Mouse (Mus musculus) forebrain, embryonic 15.5 days (tissue): ENCODE measurements at regions not wholly inside any gene's neighbourhood (a gene's known extent, or its start where the extent isn't known, plus 50 kb on each side); places are given as distances from the start of the nearest gene placed in this dataset.

Experiments used
- ATAC-seq: fragments of 200-750 bp; cut with Nextera tagmentation; replicated peaks from 2 replicates; pipeline ENCODE4 v1.8.0; 2017; ENCODE audit warnings: mild to moderate bottlenecking, moderate TSS enrichment, moderate library complexity
- H3K27ac ChIP-seq: fragments of 300-500 bp; sonication (generic); replicated peaks from 2 replicates; pipeline ENCODE4 v1.5.1; 2015; ENCODE audit warnings: mild to moderate bottlenecking, inconsistent platforms
- H3K27me3 ChIP-seq: fragments of 300-500 bp; sonication (generic); 2 replicates; pipeline ENCODE4 v1.6.1; 2015; ENCODE audit warnings: inconsistent platforms
- H3K36me3 ChIP-seq: fragments of 300-500 bp; sonication (generic); 2 replicates; pipeline ENCODE4 v1.6.1; 2015; ENCODE audit warnings: mild to moderate bottlenecking, inconsistent platforms
- H3K4me1 ChIP-seq: fragments of 300-500 bp; sonication (generic); 2 replicates; pipeline ENCODE4 v1.6.1; 2015; ENCODE audit warnings: inconsistent platforms
- H3K4me2 ChIP-seq: fragments of 300-500 bp; sonication (generic); replicated peaks from 2 replicates; pipeline ENCODE4 v1.6.1; 2015; ENCODE audit warnings: mild to moderate bottlenecking, inconsistent platforms
- H3K4me3 ChIP-seq: fragments of 300-500 bp; sonication (generic); 2 replicates; pipeline ENCODE4 v1.5.1; 2015; ENCODE audit warnings: mild to moderate bottlenecking, inconsistent platforms
- H3K9ac ChIP-seq: fragments of 300-500 bp; sonication (generic); replicated peaks from 2 replicates; pipeline ENCODE4 v1.6.1; 2015; ENCODE audit warnings: mild to moderate bottlenecking, inconsistent platforms
- H3K9me3 ChIP-seq: fragments of 300-500 bp; sonication (generic); 2 replicates; pipeline ENCODE4 v1.6.1; 2016; ENCODE audit warnings: inconsistent platforms
- WGBS: fragments of 180-500 bp; shearing (Covaris S2); methylation state at CpG from one replicate; pipeline ENCODE4 v1.1.7; 2015; ENCODE audit warnings: mixed read lengths; 5-methylcytosine and 5-hydroxymethylcytosine counted together

- Histone ChIP-seq H3K27ac (no peak overlapping the region), H3K9ac (no peak overlapping the region), H3K4me3 (no peak overlapping the region), H3K4me2 (no peak overlapping the region), H3K4me1 (peaks cover 3% of the 10 kb centered on the region; the same call in 1 of the 2 replicates), H3K27me3 (no peaks in the 10 kb centered on the region), H3K9me3 (no peaks in the 10 kb centered on the region), H3K36me3 (no peaks in the 10 kb centered on the region)
- peak; percentile 51 for ATAC-seq
- WGBS = 3% methylated on average over 1 of the region's 1 CpGs
Measured at GRCm38 (mm10) chr7:77632656-77633055, 1105.2 kb downstream of the Ntrk3 start.

DNA sequence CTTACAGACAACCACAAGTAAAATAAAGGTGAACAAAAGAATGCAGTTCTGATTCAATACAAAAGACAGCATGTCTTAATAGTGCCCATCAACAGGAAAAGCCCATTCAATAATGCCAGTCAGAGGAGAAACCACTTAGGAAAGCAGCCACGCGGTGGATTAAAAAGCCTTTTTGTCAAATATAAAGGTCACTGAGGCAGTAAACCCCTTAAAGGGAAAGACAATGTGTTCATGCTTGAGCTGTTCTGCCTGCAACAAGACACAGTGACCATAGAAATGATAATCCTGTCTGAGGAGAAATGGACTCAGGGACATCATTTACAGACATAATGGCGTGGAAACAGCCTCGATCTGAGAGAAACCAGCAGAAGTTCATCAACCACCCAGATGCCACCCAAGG lies 1114.3 kb downstream of the Ntrk3 start:
- no peak overlapping the region for H3K27ac ChIP-seq
- H3K4me2 ChIP-seq = no peak overlapping the region
- H3K27me3 ChIP-seq = no peaks in the 10 kb centered on the region
- H3K36me3 ChIP-seq = no peaks in the 10 kb centered on the region
- 6% methylated on average over 4 of the region's 4 CpGs for WGBS
- H3K9ac ChIP-seq = no peak overlapping the region
- ATAC-seq = no peak
- H3K4me3 ChIP-seq = no peak overlapping the region
- H3K4me1 ChIP-seq = peaks cover 8% of the 10 kb centered on the region
- no peaks in the 10 kb centered on the region for H3K9me3 ChIP-seq

- H3K27me3 ChIP-seq = no peaks in the 10 kb centered on the region
- H3K4me3 ChIP-seq = no peak overlapping the region
- peaks cover 8% of the 10 kb centered on the region for H3K4me1 ChIP-seq
- ATAC-seq = no peak
- no peaks in the 10 kb centered on the region for H3K9me3 ChIP-seq
- no peaks in the 10 kb centered on the region for H3K36me3 ChIP-seq
- H3K4me2 ChIP-seq = no peak overlapping the region
- H3K27ac ChIP-seq = no peak overlapping the region
- H3K9ac ChIP-seq = no peak overlapping the region
Measured at GRCm38 (mm10) chr7:77622934-77623333, 1114.9 kb downstream of the Ntrk3 start.

- Histone ChIP-seq H3K4me2 (no peak overlapping the region), H3K9me3 (no peaks in the 10 kb centered on the region), H3K27me3 (no peaks in the 10 kb centered on the region), H3K4me1 (no peaks in the 10 kb centered on the region), H3K4me3 (no peak overlapping the region), H3K9ac (no peak overlapping the region), H3K27ac (no peak overlapping the region), H3K36me3 (no peaks in the 10 kb centered on the region)
- ATAC-seq = no peak
- 73% methylated on average over 1 of the region's 1 CpGs for WGBS
Measured at GRCm38 (mm10) chr7:77572872-77573271, 1164.9 kb downstream of the Ntrk3 start.

DNA sequence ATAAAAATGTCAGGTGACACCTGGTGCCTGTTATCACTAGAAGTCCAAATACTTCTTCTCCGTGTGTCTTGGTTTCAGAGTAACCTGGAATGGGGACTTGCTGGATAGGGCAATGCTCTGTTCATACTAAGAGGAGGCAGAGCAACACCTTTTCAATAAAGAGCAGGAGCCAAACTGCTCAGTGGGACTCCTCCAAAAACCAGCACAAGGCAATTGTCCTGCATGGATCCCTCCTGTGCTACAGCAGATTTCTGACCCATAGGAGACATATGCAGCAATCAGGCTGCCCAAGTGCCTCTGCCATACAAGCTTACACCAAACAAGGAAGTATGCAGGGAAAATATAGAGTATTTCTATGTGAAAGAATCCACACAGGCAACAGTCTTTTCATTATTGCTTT lies 1178.7 kb downstream of the Ntrk3 start:
- no peak for ATAC-seq
- Histone ChIP-seq H3K36me3 (no peaks in the 10 kb centered on the region), H3K9ac (no peak overlapping the region), H3K9me3 (no peaks in the 10 kb centered on the region), H3K4me1 (no peaks in the 10 kb centered on the region), H3K4me3 (no peak overlapping the region), H3K27me3 (no peaks in the 10 kb centered on the region), H3K27ac (no peak overlapping the region), H3K4me2 (no peak overlapping the region)
- 80% methylated on average over 1 of the region's 1 CpGs for WGBS

DNA sequence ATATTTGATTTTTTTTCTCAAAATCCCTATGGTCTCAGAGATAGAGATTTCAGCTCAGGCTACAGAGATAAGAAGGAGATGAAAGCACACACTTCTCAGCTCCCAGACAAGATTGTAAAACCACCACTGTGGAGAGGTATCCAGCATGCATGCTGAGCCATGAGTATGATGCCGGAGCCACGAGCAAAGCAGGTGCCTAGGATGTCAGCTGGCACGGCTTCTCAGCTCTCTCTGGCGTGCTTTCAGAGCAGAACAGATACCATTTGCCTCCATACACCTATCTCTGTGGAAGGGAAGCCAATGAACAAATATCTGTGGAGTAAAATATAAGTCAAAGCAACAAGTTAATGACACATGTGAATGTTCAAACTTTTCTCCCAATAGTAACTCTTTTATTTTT lies 1179.3 kb downstream of the Ntrk3 start:
- no peak overlapping the region for H3K9ac ChIP-seq
- no peaks in the 10 kb centered on the region for H3K27me3 ChIP-seq
- no peak overlapping the region for H3K27ac ChIP-seq
- 69% methylated on average over 4 of the region's 4 CpGs for WGBS
- no peak overlapping the region for H3K4me2 ChIP-seq
- H3K4me3 ChIP-seq = no peak overlapping the region
- no peaks in the 10 kb centered on the region for H3K4me1 ChIP-seq
- H3K9me3 ChIP-seq = no peaks in the 10 kb centered on the region
- H3K36me3 ChIP-seq = no peaks in the 10 kb centered on the region
- ATAC-seq = no peak

GRCm38 (mm10) chr7:77536890-77537289 lies 1200.9 kb downstream of the Ntrk3 start:
- Histone ChIP-seq H3K9me3 (no peaks in the 10 kb centered on the region), H3K4me1 (peaks cover 5% of the 10 kb centered on the region; the same call in 1 of the 2 replicates), H3K27me3 (no peaks in the 10 kb centered on the region), H3K27ac (no peak overlapping the region), H3K4me3 (no peak overlapping the region), H3K9ac (no peak overlapping the region), H3K36me3 (no peaks in the 10 kb centered on the region), H3K4me2 (no peak overlapping the region)
- 27% methylated on average over 5 of the region's 5 CpGs for WGBS
- ATAC-seq = no peak

DNA sequence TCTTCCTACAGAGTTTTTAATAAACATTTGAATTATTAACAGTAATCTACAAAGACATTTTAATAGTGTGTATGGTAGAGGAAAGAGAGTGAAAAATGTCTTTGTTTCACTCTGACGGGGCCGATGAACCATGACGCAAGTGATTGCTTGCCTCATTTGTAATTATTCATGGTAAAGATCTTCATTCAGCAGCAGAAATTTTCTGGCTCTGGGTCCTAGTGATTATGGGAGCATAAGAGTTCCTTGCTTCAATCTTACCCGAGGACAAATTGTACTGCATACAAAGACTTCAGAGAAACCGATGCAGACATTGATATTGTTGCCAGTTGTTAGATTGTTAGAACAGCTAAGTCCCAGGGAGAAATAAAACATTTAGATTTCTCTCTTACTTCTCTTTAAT lies 1209.9 kb downstream of the Ntrk3 start:
- Histone ChIP-seq H3K9ac (no peak overlapping the region), H3K4me3 (no peak overlapping the region), H3K9me3 (no peaks in the 10 kb centered on the region), H3K27me3 (no peaks in the 10 kb centered on the region), H3K4me1 (no peaks in the 10 kb centered on the region), H3K36me3 (no peaks in the 10 kb centered on the region), H3K27ac (no peak overlapping the region), H3K4me2 (no peak overlapping the region)
- 34% methylated on average over 5 of the region's 5 CpGs for WGBS
- ATAC-seq = no peak

DNA sequence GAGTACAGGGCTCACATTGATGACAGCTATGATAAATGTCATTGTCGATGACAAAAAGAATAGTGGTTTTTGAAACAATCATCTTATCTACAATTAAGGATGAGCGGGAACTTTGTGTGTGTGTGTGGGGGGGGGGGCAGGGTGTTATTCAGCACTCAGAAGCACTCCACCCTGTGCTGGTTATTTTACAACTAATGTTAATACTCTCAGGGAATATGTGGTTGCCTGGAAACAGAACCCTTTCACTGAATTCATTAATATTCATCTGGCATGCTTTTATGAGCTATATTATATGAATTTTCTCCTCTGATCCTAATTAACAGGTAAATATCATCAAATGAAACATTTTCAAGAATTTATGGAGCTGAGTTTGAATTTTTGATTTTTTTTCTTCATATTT lies 1228.2 kb downstream of the Ntrk3 start:
- H3K27me3 ChIP-seq = no peaks in the 10 kb centered on the region
- H3K4me3 ChIP-seq = no peak overlapping the region
- no peaks in the 10 kb centered on the region for H3K4me1 ChIP-seq
- H3K9me3 ChIP-seq = no peaks in the 10 kb centered on the region
- no peak overlapping the region for H3K9ac ChIP-seq
- no peak overlapping the region for H3K4me2 ChIP-seq
- H3K36me3 ChIP-seq = no peaks in the 10 kb centered on the region
- no peak overlapping the region for H3K27ac ChIP-seq
- 78% methylated on average over 2 of the region's 2 CpGs for WGBS
- ATAC-seq = no peak

DNA sequence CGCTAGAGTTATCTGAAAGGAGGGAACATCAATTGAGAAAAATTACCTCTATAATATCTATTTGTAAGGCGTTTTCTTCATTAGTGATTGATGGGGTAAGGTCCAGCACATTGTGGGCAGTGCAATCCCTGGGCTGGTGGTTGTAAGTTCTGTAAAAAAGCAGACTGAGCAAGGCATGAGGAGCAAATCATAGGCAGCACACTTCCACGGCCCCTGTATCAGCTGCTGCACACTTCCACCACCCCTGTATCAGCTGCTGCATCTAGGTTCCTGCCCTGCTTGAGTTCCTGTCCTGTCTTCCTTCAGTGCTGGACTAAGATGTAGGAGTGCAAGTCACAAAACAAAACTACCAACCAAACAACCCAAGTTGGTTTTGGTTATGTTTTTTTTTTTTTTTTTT lies 1230.2 kb downstream of the Ntrk3 start:
- no peaks in the 10 kb centered on the region for H3K9me3 ChIP-seq
- H3K27ac ChIP-seq = no peak overlapping the region
- 86% methylated on average over 3 of the region's 3 CpGs for WGBS
- no peaks in the 10 kb centered on the region for H3K36me3 ChIP-seq
- H3K4me3 ChIP-seq = no peak overlapping the region
- ATAC-seq = no peak
- H3K4me1 ChIP-seq = no peaks in the 10 kb centered on the region
- H3K27me3 ChIP-seq = no peaks in the 10 kb centered on the region
- H3K9ac ChIP-seq = no peak overlapping the region
- no peak overlapping the region for H3K4me2 ChIP-seq

DNA sequence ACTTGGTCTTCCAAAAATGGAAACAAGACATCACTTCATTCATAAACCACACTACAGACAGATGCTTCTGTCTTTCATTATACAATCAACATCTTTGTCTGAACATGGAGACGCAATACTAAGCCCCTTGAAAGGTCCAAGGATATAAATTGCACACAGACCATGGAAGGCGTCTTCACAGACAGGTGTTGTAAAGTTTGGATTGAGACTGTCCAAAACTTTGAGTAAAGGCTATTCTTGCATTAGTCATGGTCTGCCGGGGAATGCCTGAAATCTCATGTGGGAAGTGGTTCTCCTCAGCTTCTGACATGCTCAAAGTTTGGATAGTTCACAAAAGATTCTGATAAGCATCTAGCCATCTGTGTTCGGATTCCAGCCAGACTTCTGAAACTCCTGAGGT lies 1235.2 kb downstream of the Ntrk3 start:
- Histone ChIP-seq H3K27ac (no peak overlapping the region), H3K27me3 (no peaks in the 10 kb centered on the region), H3K4me1 (no peaks in the 10 kb centered on the region), H3K4me3 (no peak overlapping the region), H3K9ac (no peak overlapping the region), H3K4me2 (no peak overlapping the region), H3K9me3 (no peaks in the 10 kb centered on the region), H3K36me3 (no peaks in the 10 kb centered on the region)
- ATAC-seq = no peak
- 88% methylated on average over 4 of the region's 4 CpGs for WGBS

DNA sequence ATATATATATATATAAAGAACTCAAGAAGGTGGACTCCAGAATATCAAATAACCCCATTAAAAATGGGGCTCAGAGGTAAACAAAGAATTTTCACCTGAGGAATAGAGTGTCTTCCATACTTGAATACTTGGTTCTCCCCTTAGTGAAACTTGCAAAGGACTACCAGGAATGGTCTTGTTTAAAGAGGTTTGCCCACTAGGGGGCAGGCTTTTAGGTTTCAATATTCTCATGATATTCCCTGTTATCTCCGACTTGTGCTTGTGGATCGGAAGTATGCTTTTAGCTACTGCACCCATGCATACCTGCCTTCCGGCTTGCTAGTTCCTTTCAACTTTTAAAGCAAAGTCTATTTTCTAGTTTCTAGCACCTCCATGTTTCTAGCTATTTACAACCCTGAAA lies 1242.7 kb downstream of the Ntrk3 start:
- Histone ChIP-seq H3K4me2 (no peak overlapping the region), H3K27me3 (no peaks in the 10 kb centered on the region), H3K9me3 (no peaks in the 10 kb centered on the region), H3K4me3 (no peak overlapping the region), H3K27ac (no peak overlapping the region), H3K9ac (no peak overlapping the region), H3K4me1 (no peaks in the 10 kb centered on the region), H3K36me3 (no peaks in the 10 kb centered on the region)
- no peak for ATAC-seq
- WGBS = 89% methylated on average over 3 of the region's 3 CpGs

DNA sequence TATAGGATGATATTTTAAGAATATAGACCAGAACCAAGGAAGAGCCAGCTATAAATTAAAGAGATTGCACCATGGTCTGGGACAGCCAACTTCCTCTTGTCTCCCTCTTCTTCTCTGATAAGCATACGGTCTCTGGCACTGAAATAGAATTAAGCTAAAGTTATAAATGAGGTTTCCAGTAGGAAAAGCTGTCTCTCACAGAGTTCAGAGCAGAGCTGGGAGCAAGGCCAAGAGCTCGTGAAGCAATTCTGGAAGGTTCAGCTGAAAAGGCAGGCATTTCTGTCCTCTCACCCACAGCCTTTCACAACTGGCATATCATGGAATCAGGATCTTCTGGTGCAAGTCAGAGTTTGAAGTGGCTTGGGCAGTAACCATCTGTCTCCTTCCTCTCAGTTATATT lies 1247.8 kb downstream of the Agbl1 start:
- Histone ChIP-seq H3K4me2 (no peak overlapping the region), H3K4me3 (no peak overlapping the region), H3K27me3 (no peaks in the 10 kb centered on the region), H3K4me1 (no peaks in the 10 kb centered on the region), H3K27ac (no peak overlapping the region), H3K9me3 (no peaks in the 10 kb centered on the region), H3K9ac (no peak overlapping the region), H3K36me3 (no peaks in the 10 kb centered on the region)
- 75% methylated on average over 2 of the region's 2 CpGs for WGBS
- ATAC-seq = no peak

GRCm38 (mm10) chr7:77446052-77446367 lies 1216.3 kb downstream of the Agbl1 start:
- WGBS = 41% methylated on average over 2 of the region's 2 CpGs
- Histone ChIP-seq H3K4me3 (no peak overlapping the region), H3K4me2 (no peak overlapping the region), H3K27me3 (no peaks in the 10 kb centered on the region), H3K9ac (no peak overlapping the region), H3K4me1 (no peaks in the 10 kb centered on the region; the same call in 1 of the 2 replicates), H3K9me3 (no peaks in the 10 kb centered on the region), H3K27ac (no peak overlapping the region), H3K36me3 (no peaks in the 10 kb centered on the region)
- ATAC-seq = no peak
